Mouse (Mus musculus): ENCODE data around the gene Nup210.

GRCm38 (mm10) chr6:91124286-91125227, 7.9 kb upstream of the Nup210 start:
- TF ChIP-seq EP300 (IDR thresholded peaks at IDR 0.05; ENCODE audit: low read depth) (no peak), CTCF (IDR thresholded peaks at IDR 0.05; ENCODE audit: low read depth) (no peak)
